9 mouse cellular contexts compared by ENCODE assay signal in genomic region chr15:88843486-88844097, GRCm38 (mm10). TPM values are rescaled to one million over a fixed set of nuclear protein-coding genes. Genes with fewer than 3 reads are reported as not detected.
DNase-seq lines count a peak whose midpoint lies in the region; ATAC-seq and TF ChIP-seq lines count a peak whose summit lies in the region.
"Had no signal": no experiment of that assay in that cellular context is flagged by ENCODE, and none has a peak within 500 bp of the region (broad histone marks: within the 10 kb centered on the region; RNA-seq: fewer than 3 reads in every experiment).

No protein-coding gene starts in this region.

- H3K27ac ChIP-seq in hindbrain, postnatal 0 days: no peak overlapping the region
- H3K27ac ChIP-seq: midbrain, embryonic 12.5 days had no signal

- intact Hi-C loops in left cerebral cortex, postnatal 36 days (cut with DNase I): no loop called here

- peak; percentile 55; the same call in 1 of the 2 replicates for ATAC-seq in hindbrain, postnatal 0 days
- no peak for ATAC-seq in inflammation-experienced regulatory T-cells, adult 6 months

- no peaks in the 10 kb centered on the region for H3K36me3 ChIP-seq in hindbrain, postnatal 0 days (ENCODE audit: insufficient read depth, low read length)
- H3K36me3 ChIP-seq: midbrain, embryonic 12.5 days had no signal

- peaks cover 13% of the 10 kb centered on the region; the same call in 1 of the 2 replicates for H3K4me1 ChIP-seq in hindbrain, postnatal 0 days (ENCODE audit: insufficient read depth, low read length)

- H3K9me3 ChIP-seq in hindbrain, postnatal 0 days (ENCODE audit: low read length): no peaks in the 10 kb centered on the region
- H3K9me3 ChIP-seq: midbrain, embryonic 12.5 days had no signal

- H3K4me3 ChIP-seq in hindbrain, postnatal 0 days (ENCODE audit: low read length): no peak overlapping the region
- H3K4me3 ChIP-seq: midbrain, embryonic 12.5 days had no signal

- H3K4me2 ChIP-seq in hindbrain, postnatal 0 days (ENCODE audit: low read depth, low read length): no peak overlapping the region
- H3K4me2 ChIP-seq: midbrain, embryonic 12.5 days had no signal

- H3K27me3 ChIP-seq in hindbrain, postnatal 0 days (ENCODE audit: insufficient read depth, low read length): no peaks in the 10 kb centered on the region

- 30% methylated on average over 8 of the region's 8 CpGs for WGBS in hindbrain, postnatal 0 days

- no peak for TF ChIP-seq CTCF in hindbrain, postnatal 0 days (IDR thresholded peaks at IDR 0.05; ENCODE audit: low read depth)

- DNase-seq in embryo, embryonic 10.5 days (ENCODE audit: low spot score): peak; percentile 39
- DNase-seq in embryo, embryonic 9.5 days (ENCODE audit: extremely low spot score): no peak
- DNase-seq in left cerebral cortex, adult 18-20 months (ENCODE audit: low spot score in 2 of 2): peak; percentile 39 to 42
- no peak for DNase-seq in left cerebral cortex, postnatal 36 days (ENCODE audit: low spot score in 2 of 2)
- DNase-seq in NIH3T3 (ENCODE audit: low read depth): peak; percentile 72
- peak; percentile 67 for DNase-seq in hindbrain, postnatal 0 days (ENCODE audit: low spot score)
- no peak for DNase-seq in cerebellum, adult 8-10 months

- H3K9ac ChIP-seq in hindbrain, postnatal 0 days (replicated peaks; ENCODE audit: low read length): no peak overlapping the region
- H3K9ac ChIP-seq: midbrain, embryonic 12.5 days had no signal

RNA-seq across cellular contexts. Expression of gene Pim3, which starts 18.4 kb away (rescaled TPM):
- 10 to 100 TPM; 36.3 to 45.9 TPM for total RNA-seq in left cerebral cortex, adult 18-20 months (2021)
- total RNA-seq in left cerebral cortex, postnatal 36 days (2021): 10 to 100 TPM; 35.0 to 51.0 TPM
- 98.0 and 104 TPM in 2 replicates for total RNA-seq in hindbrain, postnatal 0 days (2014; rRNA removed)
- polyA plus RNA-seq in hindbrain, postnatal 0 days (2015; fragmentation: Nextera tagmentation; extraction: Ambion mirVana): 69.8 TPM in 2 replicates
- 1 to 10 TPM; 3.0 to 4.1 (median 4.0) TPM for polyA plus RNA-seq in inflammation-experienced regulatory T-cells, adult 6 months (2017; shearing (Covaris generic))

RNA-seq across cellular contexts. Expression of gene Creld2, which starts 24.1 kb away (rescaled TPM):
- total RNA-seq in left cerebral cortex, adult 18-20 months (2021): 10 to 100 TPM; 26.6 to 33.3 TPM
- 10 to 100 TPM; 17.5 to 26.0 TPM for total RNA-seq in left cerebral cortex, postnatal 36 days (2021)
- 15.9 and 18.9 TPM in 2 replicates for total RNA-seq in hindbrain, postnatal 0 days (2014; rRNA removed)
- polyA plus RNA-seq in hindbrain, postnatal 0 days (2015; fragmentation: Nextera tagmentation; extraction: Ambion mirVana): 38.9 and 40.1 TPM in 2 replicates
- 10 to 100 TPM; 22.9 to 40.9 (median 28.4) TPM for polyA plus RNA-seq in inflammation-experienced regulatory T-cells, adult 6 months (2017; shearing (Covaris generic))

RNA-seq across cellular contexts. Expression of gene Alg12, which starts 24.5 kb away (rescaled TPM):
- 10 to 100 TPM; 13.0 to 13.6 TPM for total RNA-seq in left cerebral cortex, adult 18-20 months (2021)
- total RNA-seq in left cerebral cortex, postnatal 36 days (2021): 10 to 100 TPM; 12.8 to 15.7 TPM
- total RNA-seq in hindbrain, postnatal 0 days (2014; rRNA removed): 12.7 and 17.4 TPM in 2 replicates
- 6.3 and 7.2 TPM in 2 replicates for polyA plus RNA-seq in hindbrain, postnatal 0 days (2015; fragmentation: Nextera tagmentation; extraction: Ambion mirVana)
- polyA plus RNA-seq in inflammation-experienced regulatory T-cells, adult 6 months (2017; shearing (Covaris generic)): 10 to 100 TPM; 12.8 to 22.4 (median 15.8) TPM

Comparison
In these comparisons a context has a peak if more than half of its experiments do, and no peak if none do; other contexts are left out.
1. DNase-seq: peak in embryo, embryonic 10.5 days (single experiment), left cerebral cortex, adult 18-20 months (2 of 2), NIH3T3 (single experiment) and hindbrain, postnatal 0 days (single experiment); none in embryo, embryonic 9.5 days (single experiment), left cerebral cortex, postnatal 36 days (0 of 2) and cerebellum, adult 8-10 months (single experiment).